Mouse (Mus musculus) B cell, adult 67 days (primary cell): ENCODE data around the gene Agap1. TPM values are rescaled to one million over a fixed set of nuclear protein-coding genes. Genes with fewer than 3 reads are reported as not detected.

ENCODE experiments used
- total RNA-seq, 2 experiments: library from RNA; stranded (reverse); gene quantifications; 4 replicates each; pipeline ENCODE4 v1.2.4; 2023

Gene Agap1
- under 1 TPM; 0.15 to 0.17 TPM for total RNA-seq

DNA sequence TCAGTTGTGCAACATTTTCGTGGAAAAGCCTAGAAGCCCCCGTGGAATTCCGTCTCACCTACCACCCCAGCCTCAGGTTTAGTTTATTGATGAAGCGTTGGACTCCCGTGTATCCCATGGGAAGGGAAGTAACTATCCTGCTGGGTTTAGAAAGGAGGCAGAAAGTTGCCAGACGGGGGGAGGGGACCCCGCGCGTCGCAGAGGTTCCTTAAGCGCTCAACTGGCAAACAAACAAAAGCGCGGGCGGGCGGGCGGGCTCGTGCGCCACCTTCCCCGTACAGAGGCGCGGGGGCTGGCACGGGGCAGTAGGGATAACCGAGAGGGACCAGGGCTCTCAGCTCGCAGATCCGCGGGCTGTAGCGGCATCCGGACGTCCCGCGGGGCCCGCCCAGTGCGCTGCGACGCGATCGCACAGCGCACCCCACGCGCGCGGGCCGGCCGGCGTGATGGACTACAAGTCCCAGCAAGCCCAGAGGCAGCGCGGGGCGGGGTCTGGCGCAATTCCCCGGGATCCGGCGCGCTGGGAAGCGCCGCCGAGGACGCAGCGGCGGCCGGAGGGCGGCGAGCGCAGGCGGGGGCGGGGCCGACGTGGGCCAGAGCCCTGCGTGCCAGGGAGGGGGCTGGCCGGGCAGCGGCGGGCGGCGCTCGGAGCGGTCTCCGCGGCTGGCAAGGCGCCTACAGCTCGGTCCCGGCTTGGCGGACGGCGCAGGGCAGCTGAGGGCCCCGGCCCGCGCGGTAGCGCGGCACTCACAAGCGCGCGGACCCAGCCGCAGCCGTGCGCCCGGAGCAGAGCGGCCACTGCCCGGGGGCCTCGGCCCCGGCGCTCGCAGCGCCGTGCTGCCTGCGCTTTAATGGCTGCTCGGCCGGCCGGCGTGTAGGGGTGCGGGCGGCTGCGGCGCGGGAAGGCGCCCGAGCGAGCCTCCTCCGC lies at the start of gene Agap1:
TSS of gene Agap1 (plus strand) at position 611 of the 928 bp plus-strand sequence.

GRCm38 (mm10) chr1:89931120-89931519 lies 476.5 kb downstream of the Agap1 start, which contains the start of gene Gbx2:
Gene Gbx2 (minus strand): TSS chr1:89931179.

